Mouse (Mus musculus) adipocyte (in vitro differentiated cells): ENCODE data around the gene Eif2ak2.
A peak's percentile ranks its signal among the peaks of the same experiment; 100 is the strongest.

ENCODE experiments used
- DNase-seq: peaks from one replicate; pipeline ENCODE4 v3.0.0-alpha.2; 2016; ENCODE audit warnings: low spot score

Eif2ak2 gene

DNA sequence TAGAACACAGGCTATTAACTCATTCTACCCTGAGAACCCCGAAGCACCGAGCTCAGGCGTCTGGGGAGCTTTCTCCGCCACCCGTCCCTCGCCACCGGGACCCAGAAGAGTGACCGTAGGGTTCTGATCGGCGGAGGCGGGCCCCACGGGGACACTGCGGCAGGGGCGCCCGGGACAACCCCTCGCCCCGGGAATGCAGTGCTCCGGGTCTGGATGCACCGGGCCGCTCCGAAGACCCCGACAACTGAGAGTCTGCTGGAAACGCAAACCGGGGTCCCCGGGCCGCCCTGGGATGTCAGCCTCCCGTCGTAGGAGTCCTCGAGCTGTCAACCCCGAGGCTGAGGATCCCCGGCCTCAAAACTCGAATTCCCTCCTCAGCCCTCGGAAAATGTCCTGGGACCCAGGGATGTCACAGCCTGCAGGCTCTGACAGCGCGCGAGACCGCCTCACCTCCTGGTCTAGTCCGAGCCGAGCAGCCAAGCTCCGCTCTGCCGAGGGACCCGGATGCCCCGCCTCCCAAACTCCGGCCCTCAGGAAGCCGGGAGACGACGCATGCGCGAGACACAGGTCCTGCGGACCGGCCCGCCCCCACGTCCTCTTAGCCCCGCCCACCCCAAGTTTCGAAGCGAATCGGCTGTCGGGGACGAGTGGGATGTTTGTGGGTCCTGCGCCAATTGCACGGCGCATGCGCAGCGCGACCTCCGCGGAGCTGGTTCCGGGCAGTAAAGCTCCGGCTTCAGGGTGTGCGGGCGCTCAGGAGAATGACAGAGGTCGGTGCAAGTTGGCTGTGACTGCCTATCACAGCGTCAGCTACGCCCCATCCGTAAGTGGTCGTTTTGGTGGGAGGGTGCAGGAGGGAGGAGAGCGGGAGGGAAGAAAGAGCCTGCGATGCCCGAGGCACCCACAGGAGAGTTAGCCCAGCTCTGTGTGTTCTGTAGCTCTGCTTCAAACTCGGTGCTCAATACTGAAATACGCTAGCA, 47.2 kb downstream of the Eif2ak2 start, which contains the start of the genes Heatr5b and Gpatch11:
Gene Heatr5b, minus strand, starts transcription at position 509 of the 980 bp plus-strand sequence.
Gene Gpatch11, plus strand, starts transcription at position 712 of the 980 bp plus-strand sequence.
- DNase-seq, result peak; percentile 100

- no peak for DNase-seq
Measured at GRCm38 (mm10) chr17:78824346-78824745, 58.0 kb downstream of the Eif2ak2 start.

DNA sequence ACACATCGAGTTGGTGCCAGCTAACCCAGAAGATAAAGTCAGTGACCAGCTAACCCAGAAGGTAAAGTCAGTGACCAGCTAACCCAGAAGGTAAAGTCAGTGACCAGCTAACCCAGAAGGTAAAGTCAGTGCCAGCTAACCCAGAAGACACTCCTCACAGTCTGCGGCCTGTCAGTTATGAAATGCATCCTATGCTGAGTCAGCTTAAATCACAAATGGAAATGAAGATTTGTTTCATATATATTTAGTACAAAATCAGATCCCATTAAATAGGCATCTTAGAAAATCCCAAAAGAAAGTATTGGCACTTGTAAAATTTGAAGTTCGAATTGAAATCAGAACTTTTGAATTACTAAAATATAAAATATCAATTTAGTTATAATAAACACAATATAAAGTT, 72.8 kb downstream of the Eif2ak2 start:
- no peak for DNase-seq

- peak; percentile 22 for DNase-seq
Measured at GRCm38 (mm10) chr17:78809019-78809418, 73.4 kb downstream of the Eif2ak2 start.
